In genomic region chr5:36033531-36034426, GRCm38 (mm10) we compare ENCODE assay signal across 8 mouse cellular contexts.
DNase-seq lines count a peak whose midpoint lies in the region; ATAC-seq and TF ChIP-seq lines count a peak whose summit lies in the region.

No protein-coding gene starts in this region.

- no peak overlapping the region for H3K9ac ChIP-seq in forebrain, embryonic 14.5 days (ENCODE audit: low read length)
- no peak overlapping the region for H3K9ac ChIP-seq in liver, embryonic 14.5 days (replicated peaks)

- TF ChIP-seq EP300 in liver, embryonic 14.5 days (IDR thresholded peaks at IDR 0.05; ENCODE audit: low read depth) = no peak

- H3K36me3 ChIP-seq in forebrain, embryonic 14.5 days (ENCODE audit: control insufficient read depth, insufficient read depth, low read length) = no peaks in the 10 kb centered on the region
- H3K36me3 ChIP-seq in liver, embryonic 14.5 days (replicated peaks; ENCODE audit: control insufficient read depth, insufficient read depth, low read depth) = no peaks in the 10 kb centered on the region

- H3K4me3 ChIP-seq in bone marrow macrophage, adult 2 months (ENCODE audit: insufficient read depth, low read length) = no peak overlapping the region
- H3K4me3 ChIP-seq in forebrain, embryonic 14.5 days (ENCODE audit: low read depth, low read length) = no peak overlapping the region
- no peak overlapping the region for H3K4me3 ChIP-seq in liver, embryonic 14.5 days (ENCODE audit: insufficient read depth in 1 of 2, low read depth in 2 of 2, low read length in 2 of 2)

- peak; percentile 17 for DNase-seq in ovary, postnatal 10 days (ENCODE audit: low spot score)
- DNase-seq in ovary, postnatal 36 days (ENCODE audit: low spot score) = no peak
- DNase-seq in forebrain, embryonic 14.5 days (ENCODE audit: low spot score) = peak; percentile 90
- DNase-seq in kidney, adult 9 months = peak; percentile 50
- DNase-seq in liver, embryonic 14.5 days (ENCODE audit: low read depth in 3 of 3, low spot score in 3 of 3) = peak in 1 of 3 experiments; percentile 12
- peak; percentile 66 for DNase-seq in retina, adult 2 months (ENCODE audit: low read depth, low spot score)

- H3K27me3 ChIP-seq in forebrain, embryonic 14.5 days (replicated peaks; ENCODE audit: control insufficient read depth, insufficient read depth, low read length) = no peaks in the 10 kb centered on the region
- H3K27me3 ChIP-seq in liver, embryonic 14.5 days (ENCODE audit: control insufficient read depth, insufficient read depth, low read length) = no peaks in the 10 kb centered on the region

- no peak for TF ChIP-seq POLR2A in bone marrow macrophage, adult 2 months (IDR thresholded peaks at IDR 0.05; ENCODE audit: borderline replicate concordance, low read depth, low read length)

- 36% methylated on average over 8 of the region's 8 CpGs for WGBS in forebrain, embryonic 14.5 days
- 36% methylated on average over 8 of the region's 8 CpGs for WGBS in liver, embryonic 14.5 days (ENCODE audit: insufficient replicate concordance)

- no peak overlapping the region for H3K4me2 ChIP-seq in forebrain, embryonic 14.5 days (ENCODE audit: low read length)
- H3K4me2 ChIP-seq in liver, embryonic 14.5 days (ENCODE audit: low read depth) = no peak overlapping the region

- ATAC-seq in forebrain, embryonic 14.5 days = peak; percentile 69
- ATAC-seq in liver, embryonic 14.5 days (ENCODE audit: insufficient read depth) = no peak
- ATAC-seq in erythroblast, adult 5-6 weeks (replicated peaks; ENCODE audit: low FRiP score, poor library complexity, severe bottlenecking) = no peak

- TF ChIP-seq CTCF in bone marrow macrophage, adult 2 months (IDR thresholded peaks at IDR 0.05; ENCODE audit: low read depth, low read length) = peak; percentile 68
- peak; percentile 66 for TF ChIP-seq CTCF in liver, embryonic 14.5 days (IDR thresholded peaks at IDR 0.05; ENCODE audit: low read depth)

- no peak overlapping the region for H3K27ac ChIP-seq in bone marrow macrophage, adult 2 months (ENCODE audit: insufficient read depth, low read depth, low read length)
- no peak overlapping the region for H3K27ac ChIP-seq in forebrain, embryonic 14.5 days (ENCODE audit: low read depth, low read length)
- no peak overlapping the region for H3K27ac ChIP-seq in liver, embryonic 14.5 days

- H3K4me1 ChIP-seq in bone marrow macrophage, adult 2 months (ENCODE audit: control insufficient read depth, insufficient read depth, low read length) = no peaks in the 10 kb centered on the region
- no peaks in the 10 kb centered on the region for H3K4me1 ChIP-seq in forebrain, embryonic 14.5 days (ENCODE audit: control insufficient read depth, insufficient read depth, low read length)
- H3K4me1 ChIP-seq in liver, embryonic 14.5 days (replicated peaks; ENCODE audit: control insufficient read depth in 2 of 2, insufficient read depth in 2 of 2, low read length in 1 of 2) = no peaks in the 10 kb centered on the region

- H3K9me3 ChIP-seq in forebrain, embryonic 14.5 days (replicated peaks; ENCODE audit: control insufficient read depth, low read length) = no peaks in the 10 kb centered on the region
- H3K9me3 ChIP-seq in liver, embryonic 14.5 days (ENCODE audit: control insufficient read depth, low read length) = no peaks in the 10 kb centered on the region
